Mouse (Mus musculus) MEL (cell line): ENCODE data around the gene Robo1.

Experiments
- TCF12 ChIP-seq: IDR thresholded peaks from 2 replicates; pipeline ENCODE4 v1.6.1; 2014; ENCODE audit warnings: low read depth, mild to moderate bottlenecking, inconsistent platforms, low read length, improper control_type of control experiment, moderate library complexity
- ZMIZ1 ChIP-seq: IDR thresholded peaks from 2 replicates; pipeline ENCODE4 v1.6.1; 2012; ENCODE audit warnings: low read depth, mild to moderate bottlenecking, inconsistent platforms, low read length, improper control_type of control experiment, moderate library complexity

GRCm38 (mm10) chr16:72678947-72679558 lies 370.9 kb downstream of the Robo1 start:
- TF ChIP-seq ZMIZ1 (no peak), TCF12 (no peak)
